Mouse (Mus musculus) retina, embryonic 14.5 days (tissue): ENCODE measurements around the gene Pou2af1.

ENCODE experiments used
- DNase-seq: peaks from one replicate; pipeline ENCODE4 v3.0.0-alpha.2; 2015; ENCODE audit warnings: low spot score

Gene Pou2af1

DNA sequence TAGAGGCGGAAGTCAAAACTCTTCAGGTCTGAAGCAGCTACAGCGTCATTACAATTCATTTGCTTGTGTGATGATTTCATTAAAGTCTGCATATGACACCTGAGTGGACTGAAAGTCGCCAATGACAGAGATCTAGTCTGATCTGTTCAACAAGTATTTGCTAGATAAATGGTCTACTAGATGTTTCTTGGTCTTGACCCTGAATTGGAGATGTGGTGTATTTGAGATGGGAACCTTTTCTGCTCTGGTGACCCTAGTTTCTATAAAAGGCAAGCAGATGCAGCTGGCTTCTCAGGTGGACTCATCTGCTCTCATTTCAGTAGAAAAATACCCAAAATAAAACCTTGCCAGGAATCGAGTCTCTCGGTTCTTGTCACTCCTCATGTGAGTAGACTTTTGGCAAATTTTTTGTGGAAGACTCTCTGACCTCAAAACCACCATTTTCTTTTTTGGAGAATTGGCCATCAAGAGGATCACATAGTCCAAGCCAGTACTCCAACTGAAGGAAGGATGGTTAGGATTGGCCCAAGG lies 12.2 kb downstream of the Pou2af1 start:
- DNase-seq, result no peak

GRCm38 (mm10) chr9:51230701-51231389 lies 17.3 kb downstream of the Pou2af1 start:
- no peak for DNase-seq

DNA sequence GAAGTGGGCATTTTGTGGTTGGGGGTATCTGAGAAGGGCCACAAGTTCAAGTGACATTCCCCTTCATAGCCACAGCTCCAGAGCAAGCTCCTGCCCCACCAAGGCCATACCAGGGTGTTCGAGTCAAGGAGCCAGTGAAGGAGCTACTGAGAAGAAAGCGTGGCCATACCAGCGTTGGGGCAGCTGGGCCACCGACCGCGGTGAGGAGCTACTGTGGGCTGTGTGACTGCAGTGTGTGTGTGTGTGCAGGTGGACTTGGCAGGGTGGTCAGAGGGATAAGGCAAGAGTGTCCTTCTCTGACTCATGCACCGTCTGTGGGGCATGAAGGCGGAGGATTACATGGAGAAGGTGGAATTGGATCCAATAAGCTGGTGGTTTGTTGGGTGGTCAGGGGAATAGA lies 18.7 kb downstream of the Pou2af1 start:
- no peak for DNase-seq

- no peak for DNase-seq
These were observed 25.4 kb downstream of the Pou2af1 start for GRCm38 (mm10) chr9:51238741-51239385.

DNA sequence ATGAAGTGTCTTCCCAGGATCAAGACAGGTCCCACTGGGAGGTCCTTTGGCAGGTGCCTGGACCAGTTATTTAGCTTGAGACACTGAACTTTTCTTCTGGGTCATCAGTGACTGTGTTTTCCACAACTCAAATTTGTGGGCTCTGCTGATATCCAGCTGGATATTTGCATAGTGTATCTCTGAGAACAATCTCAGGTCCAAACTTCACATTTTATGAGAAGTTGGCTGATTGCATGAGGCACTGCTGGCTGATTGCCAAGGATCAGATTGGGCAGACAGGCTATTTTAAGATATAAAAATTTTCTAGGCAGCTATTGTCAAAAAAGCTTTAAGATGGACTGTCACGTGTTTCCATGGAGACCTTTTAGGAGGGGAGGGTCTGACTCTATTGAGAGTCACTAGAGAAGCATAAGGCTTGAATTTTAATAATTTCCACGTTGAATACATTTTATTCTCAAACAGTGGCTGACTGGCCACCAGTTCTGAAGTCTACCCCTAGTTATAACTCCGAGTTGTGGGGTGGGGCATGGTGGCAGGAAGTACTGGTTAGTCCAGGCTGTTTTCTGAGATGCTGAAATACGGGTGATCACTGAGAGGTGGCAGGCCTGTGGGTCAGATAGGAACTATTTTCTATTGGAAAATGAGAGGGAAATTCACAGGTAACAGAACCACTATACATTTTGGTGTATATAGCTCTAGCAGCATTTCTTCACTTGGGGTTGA lies 43.4 kb downstream of the Pou2af1 start:
- no peak for DNase-seq

GRCm38 (mm10) chr9:51258426-51258825 lies 44.9 kb downstream of the Pou2af1 start:
- DNase-seq, result no peak

DNA sequence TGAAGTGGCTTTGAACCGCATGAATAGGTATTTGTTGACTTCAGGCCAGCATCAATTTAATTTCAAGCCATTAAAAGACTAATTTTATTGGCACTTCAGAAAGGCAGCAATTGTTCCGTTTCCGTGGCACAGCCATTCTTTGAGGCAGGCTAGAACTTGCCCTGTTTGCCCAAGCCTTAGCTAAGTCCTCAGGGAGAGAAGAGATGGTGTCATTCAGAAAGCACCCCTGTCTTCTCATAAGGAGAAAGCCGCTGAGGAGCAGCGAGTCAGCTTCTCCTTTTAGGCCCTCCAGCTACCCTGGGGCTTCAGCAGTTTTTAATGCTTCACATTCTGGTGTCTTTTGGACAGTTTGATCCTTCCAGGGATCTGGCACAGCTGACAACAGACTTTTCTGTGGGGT lies 55.3 kb downstream of the Pou2af1 start:
- no peak for DNase-seq

- no peak for DNase-seq
These were observed 57.6 kb downstream of the Pou2af1 start for GRCm38 (mm10) chr9:51271073-51271472.

DNA sequence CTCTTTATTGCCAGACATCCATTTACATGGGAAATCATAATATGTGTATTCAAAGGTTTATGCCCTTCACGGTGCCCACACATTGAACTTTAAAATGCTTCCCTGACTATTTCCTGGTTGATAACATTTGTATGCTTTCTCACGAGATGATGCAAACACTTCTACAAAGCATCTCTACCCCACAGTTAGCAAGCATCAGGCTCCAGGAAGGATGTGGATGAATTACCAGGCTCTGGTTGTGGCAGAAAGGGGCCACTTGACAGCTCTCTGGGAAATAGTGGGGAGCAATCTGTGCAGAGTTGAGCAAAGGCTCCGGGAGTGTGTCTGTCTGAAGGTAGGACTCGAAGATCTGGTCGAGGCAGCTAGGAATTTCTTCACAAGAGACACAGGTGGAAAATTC lies 58.6 kb downstream of the Pou2af1 start:
- DNase-seq, result no peak

- no peak for DNase-seq
These were observed 60.2 kb downstream of the Pou2af1 start for GRCm38 (mm10) chr9:51273581-51274154.

DNA sequence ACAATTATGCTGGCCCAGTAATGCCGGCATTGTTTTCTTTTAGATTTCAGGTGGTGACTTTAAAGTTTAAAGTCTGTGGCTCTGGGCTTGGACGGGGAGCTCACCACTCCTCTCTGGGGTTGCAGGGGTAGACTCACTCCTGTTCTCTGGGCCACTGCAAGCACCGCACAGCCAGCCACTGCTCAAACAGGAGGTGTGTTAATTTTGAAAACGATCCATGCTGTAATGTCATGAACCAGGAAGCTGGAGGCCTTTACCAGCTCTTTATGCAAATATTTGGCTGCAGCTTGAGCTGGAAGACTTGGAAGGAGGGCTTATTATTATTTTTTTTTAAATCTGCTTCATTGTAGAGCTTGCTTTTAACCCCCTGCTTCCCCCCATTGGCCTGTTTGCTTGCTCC lies 61.2 kb downstream of the Pou2af1 start:
- DNase-seq, result no peak

- DNase-seq, result peak; percentile 11
These were observed 64.5 kb downstream of the Pou2af1 start for GRCm38 (mm10) chr9:51277834-51278498.

DNA sequence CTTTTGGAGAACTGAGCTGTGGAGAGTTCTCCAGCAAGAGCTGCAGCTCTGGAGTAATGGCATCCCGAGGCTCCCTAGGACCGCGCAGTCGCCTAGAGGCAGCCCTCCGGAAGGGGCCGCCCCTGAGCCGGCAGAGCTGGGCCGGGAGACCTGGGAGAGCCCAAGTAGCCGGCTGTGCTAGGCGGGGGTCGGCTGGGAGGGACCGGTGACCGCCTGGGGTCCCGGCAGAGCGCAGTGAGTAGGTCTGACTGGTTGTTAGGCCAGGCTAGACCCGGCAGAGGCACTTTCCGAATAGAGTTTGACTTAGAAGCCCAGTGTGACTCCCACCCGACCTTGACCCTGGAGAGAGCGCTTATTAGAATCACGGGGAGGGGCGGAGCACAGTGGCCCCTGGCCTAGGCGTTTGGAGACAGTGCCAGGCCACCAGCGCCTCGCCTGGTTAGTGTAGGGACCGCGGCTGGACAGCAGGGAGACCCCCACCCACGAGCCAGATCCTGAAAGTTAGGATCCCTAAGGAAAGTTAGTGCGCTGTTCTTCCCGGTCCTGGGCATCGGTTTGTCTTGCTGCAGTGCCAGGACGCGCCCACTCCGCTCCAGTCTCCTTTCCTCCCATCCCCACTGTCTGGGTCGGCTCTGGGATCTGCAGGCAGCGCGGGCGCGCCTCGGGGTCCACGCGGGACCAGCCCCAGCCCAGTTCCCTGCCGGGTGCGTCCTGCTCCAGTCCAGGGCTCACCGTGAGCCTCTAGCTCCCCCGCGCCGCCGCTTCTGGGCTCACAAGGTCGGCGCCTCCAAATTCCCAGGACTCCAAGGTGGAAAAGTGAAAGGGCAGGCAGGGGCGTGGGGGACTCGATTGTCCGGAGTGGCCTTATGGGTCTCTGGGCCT lies 65.2 kb downstream of the Pou2af1 start, which contains the start of gene Colca2:
Colca2 (minus strand) TSS at position 70 of the 882 bp plus-strand sequence.
- peak; percentile 83 for DNase-seq

- no peak for DNase-seq
These were observed 72.6 kb downstream of the Pou2af1 start for GRCm38 (mm10) chr9:51286079-51286478.
